Mouse (Mus musculus) erythroblast, embryonic 14.5 days (primary cell): ENCODE measurements around the gene Trmt5. TPM values are rescaled to one million over a fixed set of nuclear protein-coding genes. Genes with fewer than 3 reads are reported as not detected.

ENCODE experiments used
- H3K27me3 ChIP-seq: 2 replicates; pipeline ENCODE4 v1.6.1; 2012; ENCODE audit warnings: inconsistent platforms; ENCODE audit not compliant: control insufficient read depth
- H3K36me3 ChIP-seq: 2 replicates; pipeline ENCODE4 v1.6.1; 2012; ENCODE audit warnings: mild to moderate bottlenecking, inconsistent platforms; ENCODE audit not compliant: control insufficient read depth
- H3K4me1 ChIP-seq: 2 replicates; pipeline ENCODE4 v1.6.1; 2012; ENCODE audit warnings: inconsistent platforms; ENCODE audit not compliant: control insufficient read depth
- H3K4me3 ChIP-seq: replicated peaks from 2 replicates; pipeline ENCODE3; 2012; ENCODE audit warnings: moderate library complexity, mild to moderate bottlenecking, inconsistent platforms
- H3K9me3 ChIP-seq: 2 replicates; pipeline ENCODE4 v1.6.1; 2012; ENCODE audit warnings: low read length, inconsistent platforms, mixed read lengths; ENCODE audit not compliant: control insufficient read depth
- GATA1 ChIP-seq: IDR thresholded peaks from 2 replicates; pipeline ENCODE4 v1.6.1; 2012; ENCODE audit warnings: low read length, inconsistent platforms, mixed read lengths
- TAL1 ChIP-seq: IDR thresholded peaks from 3 replicates; pipeline ENCODE4 v1.6.1; 2012; ENCODE audit warnings: low read length, inconsistent platforms, mixed read lengths
- polyA plus RNA-seq: library from polyadenylated mRNA; stranded (reverse); fragments of >175 nt; gene quantifications from 2 replicates; pipeline ENCODE4 v1.2.3, GENCODE M21; 2012

The Trmt5 gene
- polyA plus RNA-seq, 1 experiment = 0.06 TPM

DNA sequence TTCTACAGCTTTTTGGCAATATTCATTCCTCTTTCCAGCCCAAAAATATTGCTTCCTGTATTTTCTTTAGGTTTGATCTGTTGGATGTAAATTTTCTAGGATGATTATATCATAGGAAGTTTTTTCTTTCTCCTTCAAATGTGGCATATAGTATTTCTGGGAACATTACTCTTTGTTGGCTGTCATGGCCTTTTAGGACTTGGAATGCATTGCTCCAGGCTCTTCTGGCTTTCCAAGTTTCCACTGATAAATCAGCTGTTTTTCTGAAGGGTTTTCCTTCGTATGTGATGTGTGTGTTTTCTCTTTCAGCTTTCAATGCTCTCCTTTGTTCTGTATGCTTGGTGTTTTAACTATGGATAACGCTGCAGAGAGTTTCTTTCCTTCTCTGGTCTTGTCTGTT, 31.5 kb downstream of the Trmt5 start:
- no peaks in the 10 kb centered on the region for H3K4me1 ChIP-seq
- no peaks in the 10 kb centered on the region for H3K9me3 ChIP-seq
- TF ChIP-seq GATA1 = no peak
- no peaks in the 10 kb centered on the region for H3K27me3 ChIP-seq
- H3K36me3 ChIP-seq = no peaks in the 10 kb centered on the region
- H3K4me3 ChIP-seq = no peak overlapping the region

DNA sequence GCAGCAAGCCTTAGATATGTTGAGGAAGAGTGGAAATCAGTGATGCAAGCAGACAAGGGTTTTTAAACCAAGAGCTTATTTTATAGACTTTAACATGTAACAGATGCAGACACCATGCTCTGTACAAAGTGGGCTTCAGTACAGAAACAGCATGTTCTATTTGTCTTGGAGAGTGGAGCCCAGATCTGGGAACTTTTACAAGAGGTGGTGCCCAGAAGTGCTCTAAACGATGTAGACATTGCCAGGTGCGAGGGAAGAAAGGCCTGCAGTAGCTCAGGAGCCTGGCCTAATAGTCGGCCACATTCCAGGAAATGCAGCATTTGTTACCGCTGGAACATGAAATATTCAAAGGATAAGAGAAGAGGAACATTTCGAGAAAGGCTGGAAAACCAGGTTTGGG, 40.8 kb downstream of the Trmt5 start:
- Histone ChIP-seq H3K9me3 (no peaks in the 10 kb centered on the region), H3K4me3 (no peak overlapping the region), H3K36me3 (no peaks in the 10 kb centered on the region), H3K27me3 (no peaks in the 10 kb centered on the region), H3K4me1 (no peaks in the 10 kb centered on the region)
- TF ChIP-seq TAL1 = no peak
- no peak for TF ChIP-seq GATA1

- TF ChIP-seq TAL1 (no peak), GATA1 (no peak)
- Histone ChIP-seq H3K36me3 (no peaks in the 10 kb centered on the region), H3K9me3 (no peaks in the 10 kb centered on the region), H3K4me1 (no peaks in the 10 kb centered on the region), H3K4me3 (no peak overlapping the region), H3K27me3 (no peaks in the 10 kb centered on the region)
Observed at GRCm38 (mm10) chr12:73241960-73242359, 44.5 kb downstream of the Trmt5 start.

DNA sequence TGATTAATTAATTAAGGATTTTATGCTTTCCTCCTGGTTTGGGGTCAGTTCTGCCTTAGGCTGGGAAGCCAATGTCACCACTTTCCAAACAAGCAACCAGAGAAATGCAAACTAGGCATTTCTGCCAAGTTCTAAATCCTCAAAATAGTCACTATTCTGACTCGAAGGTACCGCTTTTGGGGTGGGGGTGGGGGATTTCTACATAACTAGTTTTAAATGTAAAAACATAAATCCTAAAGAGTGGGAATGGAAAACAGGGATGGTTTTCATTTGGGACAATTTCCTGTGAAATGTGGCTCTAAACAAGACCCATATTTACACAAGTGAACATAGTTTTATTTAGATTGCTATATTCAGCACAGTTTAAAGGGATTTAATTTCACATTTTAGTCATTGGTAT, 53.9 kb downstream of the Trmt5 start:
- Histone ChIP-seq H3K4me1 (no peaks in the 10 kb centered on the region), H3K9me3 (no peaks in the 10 kb centered on the region), H3K27me3 (no peaks in the 10 kb centered on the region), H3K36me3 (no peaks in the 10 kb centered on the region), H3K4me3 (no peak overlapping the region)
- no peak for TF ChIP-seq TAL1
- TF ChIP-seq GATA1 = no peak

- Histone ChIP-seq H3K9me3 (no peaks in the 10 kb centered on the region), H3K4me1 (no peaks in the 10 kb centered on the region), H3K36me3 (no peaks in the 10 kb centered on the region), H3K27me3 (no peaks in the 10 kb centered on the region), H3K4me3 (no peak overlapping the region)
- no peak for TF ChIP-seq GATA1
- TF ChIP-seq TAL1 = no peak
Observed at GRCm38 (mm10) chr12:73231552-73231951, 55.0 kb downstream of the Trmt5 start.

DNA sequence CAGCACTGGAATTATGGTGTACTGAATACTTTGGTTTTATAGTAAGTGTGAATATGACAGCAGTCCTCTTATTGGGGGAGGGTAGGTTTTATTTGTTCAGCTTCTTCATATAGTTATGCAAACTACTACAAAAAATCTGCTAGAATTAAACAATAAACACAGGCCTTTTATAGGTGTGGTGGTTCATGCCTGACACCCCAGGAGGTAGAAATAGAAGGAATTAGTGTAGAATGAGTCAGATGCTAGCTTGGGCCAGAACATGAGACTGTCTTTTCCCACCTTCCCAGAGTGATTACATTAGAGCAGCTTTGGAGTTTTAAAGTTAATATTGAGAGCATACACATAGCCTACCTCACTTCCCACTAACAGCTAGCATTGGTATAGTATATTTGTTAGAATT, 56.3 kb downstream of the Trmt5 start:
- H3K27me3 ChIP-seq = no peaks in the 10 kb centered on the region
- no peaks in the 10 kb centered on the region for H3K4me1 ChIP-seq
- no peaks in the 10 kb centered on the region for H3K9me3 ChIP-seq
- TF ChIP-seq GATA1 (no peak), TAL1 (no peak)
- no peaks in the 10 kb centered on the region for H3K36me3 ChIP-seq
- H3K4me3 ChIP-seq = no peak overlapping the region

Other genes starting within 250 kb of the Trmt5 start
- not detected in 2 replicates for gene Six1, start 232.8 kb downstream of the Trmt5 start, polyA plus RNA-seq
- under 0.01 TPM in 1 of 2 replicates, not detected in the other for gene Six4, start 173.3 kb downstream of the Trmt5 start, polyA plus RNA-seq
- 0.11 and 0.35 TPM in 2 replicates for gene Mnat1, start 163.0 kb downstream of the Trmt5 start, polyA plus RNA-seq
- gene Slc38a6, start 69 bp upstream of the Trmt5 start, polyA plus RNA-seq = not detected in 2 replicates